Mouse (Mus musculus): Measurements from ENCODE around the gene Cxcl13. TPM values are rescaled to one million over a fixed set of nuclear protein-coding genes. Genes with fewer than 3 reads are reported as not detected.

The Cxcl13 gene
- polyA plus RNA-seq, 1 experiment from 2014 or later, result 4.0 TPM

- TF ChIP-seq CTCF (IDR thresholded peaks at IDR 0.05) (no peak), EP300 (IDR thresholded peaks at IDR 0.05) (no peak)
- WGBS, result 75% methylated on average over 2 of the region's 2 CpGs
- Histone ChIP-seq H3K4me3 (ENCODE audit: low read depth, low read length) (no peak overlapping the region), H3K4me2 (replicated peaks; ENCODE audit: low read depth, low read length) (no peak overlapping the region), H3K9ac (replicated peaks; ENCODE audit: low read depth) (no peak overlapping the region), H3K36me3 (ENCODE audit: insufficient read depth, low read length) (no peaks in the 10 kb centered on the region), H3K27ac (ENCODE audit: low read length) (no peak overlapping the region), H3K27me3 (replicated peaks; ENCODE audit: insufficient read depth, low read length) (no peaks in the 10 kb centered on the region), H3K9me3 (ENCODE audit: low read length) (no peaks in the 10 kb centered on the region), H3K4me1 (ENCODE audit: insufficient read depth, low read depth, low read length) (no peaks in the 10 kb centered on the region)
- ATAC-seq (no peak), DNase-seq (ENCODE audit: low spot score) (no peak)
These were observed 10.4 kb upstream of the Cxcl13 start for GRCm38 (mm10) chr5:95946344-95946743.

- Histone ChIP-seq H3K4me2 (replicated peaks; ENCODE audit: low read depth, low read length) (no peak overlapping the region), H3K27ac (ENCODE audit: low read length) (no peak overlapping the region), H3K9ac (replicated peaks; ENCODE audit: low read depth) (no peak overlapping the region), H3K9me3 (ENCODE audit: low read length) (no peaks in the 10 kb centered on the region), H3K4me1 (ENCODE audit: insufficient read depth, low read depth, low read length) (no peaks in the 10 kb centered on the region), H3K4me3 (ENCODE audit: low read depth, low read length) (no peak overlapping the region), H3K27me3 (replicated peaks; ENCODE audit: insufficient read depth, low read length) (no peaks in the 10 kb centered on the region), H3K36me3 (ENCODE audit: insufficient read depth, low read length) (no peaks in the 10 kb centered on the region)
- TF ChIP-seq CTCF (IDR thresholded peaks at IDR 0.05) (no peak), EP300 (IDR thresholded peaks at IDR 0.05) (no peak)
- DNase-seq (ENCODE audit: low spot score) (no peak), ATAC-seq (no peak)
- 75% methylated on average over 3 of the region's 3 CpGs for WGBS
These were observed 8.1 kb upstream of the Cxcl13 start for GRCm38 (mm10) chr5:95948641-95949040.

- no peak; the same call in 1 of the 2 replicates for ATAC-seq
- DNase-seq (ENCODE audit: low spot score), result peak; percentile 65
- Histone ChIP-seq H3K4me3 (ENCODE audit: low read depth, low read length) (no peak overlapping the region), H3K9me3 (ENCODE audit: low read length) (no peaks in the 10 kb centered on the region), H3K4me2 (replicated peaks; ENCODE audit: low read depth, low read length) (no peak overlapping the region), H3K27me3 (replicated peaks; ENCODE audit: insufficient read depth, low read length) (no peaks in the 10 kb centered on the region), H3K36me3 (ENCODE audit: insufficient read depth, low read length) (no peaks in the 10 kb centered on the region), H3K27ac (ENCODE audit: low read length) (no peak overlapping the region), H3K4me1 (ENCODE audit: insufficient read depth, low read depth, low read length) (no peaks in the 10 kb centered on the region), H3K9ac (replicated peaks; ENCODE audit: low read depth) (no peak overlapping the region)
- no peak for TF ChIP-seq EP300 (IDR thresholded peaks at IDR 0.05)
- peak; percentile 71 for TF ChIP-seq CTCF (IDR thresholded peaks at IDR 0.05)
- WGBS, result 9% methylated on average over 19 of the region's 19 CpGs
These were observed 6.6 kb upstream of the Cxcl13 start for GRCm38 (mm10) chr5:95949946-95950701.

GRCm38 (mm10) chr5:95964940-95965339 lies 8.2 kb downstream of the Cxcl13 start:
- no peaks in the 10 kb centered on the region for H3K9me3 ChIP-seq (ENCODE audit: low read length)
- TF ChIP-seq EP300 (IDR thresholded peaks at IDR 0.05) (no peak), CTCF (IDR thresholded peaks at IDR 0.05) (no peak)
- no peak overlapping the region for H3K4me2 ChIP-seq (replicated peaks; ENCODE audit: low read depth, low read length)
- H3K4me3 ChIP-seq (ENCODE audit: low read depth, low read length), result no peak overlapping the region
- H3K9ac ChIP-seq (replicated peaks; ENCODE audit: low read depth), result no peak overlapping the region
- ATAC-seq, result no peak
- no peak for DNase-seq (ENCODE audit: low spot score)
- H3K36me3 ChIP-seq (ENCODE audit: insufficient read depth, low read length), result no peaks in the 10 kb centered on the region
- no peaks in the 10 kb centered on the region for H3K27me3 ChIP-seq (replicated peaks; ENCODE audit: insufficient read depth, low read length)
- H3K4me1 ChIP-seq (ENCODE audit: insufficient read depth, low read depth, low read length), result no peaks in the 10 kb centered on the region
- WGBS, result 33% methylated on average over 2 of the region's 2 CpGs
- H3K27ac ChIP-seq (ENCODE audit: low read length), result no peak overlapping the region

- Histone ChIP-seq H3K4me1 (ENCODE audit: insufficient read depth, low read depth, low read length) (no peaks in the 10 kb centered on the region), H3K4me3 (ENCODE audit: low read depth, low read length) (no peak overlapping the region), H3K27ac (ENCODE audit: low read length) (no peak overlapping the region), H3K27me3 (replicated peaks; ENCODE audit: insufficient read depth, low read length) (no peaks in the 10 kb centered on the region), H3K9ac (replicated peaks; ENCODE audit: low read depth) (no peak overlapping the region), H3K36me3 (ENCODE audit: insufficient read depth, low read length) (no peaks in the 10 kb centered on the region), H3K9me3 (ENCODE audit: low read length) (no peaks in the 10 kb centered on the region), H3K4me2 (replicated peaks; ENCODE audit: low read depth, low read length) (no peak overlapping the region)
- ATAC-seq (no peak), DNase-seq (ENCODE audit: low spot score) (no peak)
- TF ChIP-seq CTCF (IDR thresholded peaks at IDR 0.05) (no peak), EP300 (IDR thresholded peaks at IDR 0.05) (no peak)
- 19% methylated on average over 2 of the region's 2 CpGs for WGBS
These were observed 9.9 kb downstream of the Cxcl13 start for GRCm38 (mm10) chr5:95966621-95967020.

GRCm38 (mm10) chr5:95970845-95971244 lies 14.1 kb downstream of the Cxcl13 start:
- no peaks in the 10 kb centered on the region for H3K9me3 ChIP-seq (ENCODE audit: low read length)
- H3K4me3 ChIP-seq (ENCODE audit: low read depth, low read length), result no peak overlapping the region
- H3K9ac ChIP-seq (replicated peaks; ENCODE audit: low read depth), result no peak overlapping the region
- TF ChIP-seq EP300 (IDR thresholded peaks at IDR 0.05), result no peak
- TF ChIP-seq CTCF (IDR thresholded peaks at IDR 0.05), result peak; percentile 73
- no peak overlapping the region for H3K27ac ChIP-seq (ENCODE audit: low read length)
- H3K4me2 ChIP-seq (replicated peaks; ENCODE audit: low read depth, low read length), result no peak overlapping the region
- DNase-seq (ENCODE audit: low spot score), result peak; percentile 39
- H3K27me3 ChIP-seq (replicated peaks; ENCODE audit: insufficient read depth, low read length), result no peaks in the 10 kb centered on the region
- ATAC-seq, result no peak
- 38% methylated on average over 6 of the region's 6 CpGs for WGBS
- no peaks in the 10 kb centered on the region for H3K4me1 ChIP-seq (ENCODE audit: insufficient read depth, low read depth, low read length)
- H3K36me3 ChIP-seq (ENCODE audit: insufficient read depth, low read length), result no peaks in the 10 kb centered on the region
